Mouse (Mus musculus): ENCODE results near the gene Prdx2. TPM values are rescaled to one million over a fixed set of nuclear protein-coding genes. Genes with fewer than 3 reads are reported as not detected.

Gene Prdx2
- polyA plus RNA-seq, 1 experiment, result 351 TPM

GRCm38 (mm10) chr8:84976763-84977434, 7.5 kb downstream of the Prdx2 start:
- Histone ChIP-seq H3K4me3 (replicated peaks; ENCODE audit: insufficient read depth, low read depth, low read length) (peak overlapping the region; percentile 54), H3K27me3 (ENCODE audit: control insufficient read depth, insufficient read depth, low read length) (no peaks in the 10 kb centered on the region), H3K27ac (ENCODE audit: insufficient read depth, low read length) (peak overlapping the region; percentile 24; the same call in 1 of the 2 replicates), H3K4me1 (ENCODE audit: control insufficient read depth, insufficient read depth, low read length) (peaks cover 3% of the 10 kb centered on the region)
- under 1% methylated on average over 25 of the region's 25 CpGs for WGBS
- TF ChIP-seq CTCF (IDR thresholded peaks at IDR 0.05; ENCODE audit: borderline replicate concordance, insufficient read depth, low read depth, low read length), result no peak
- 0 out of 2 replicates have a peak, but pooled peaks have one; percentile 58 for TF ChIP-seq POLR2A (IDR thresholded peaks at IDR 0.05; ENCODE audit: borderline replicate concordance, insufficient read depth, low read length)
- DNase-seq, result no peak

- under 1% methylated on average over 70 of the region's 70 CpGs for WGBS
- Histone ChIP-seq H3K27me3 (ENCODE audit: control insufficient read depth, insufficient read depth, low read length) (no peaks in the 10 kb centered on the region), H3K4me1 (ENCODE audit: control insufficient read depth, insufficient read depth, low read length) (peaks cover 3% of the 10 kb centered on the region), H3K27ac (ENCODE audit: insufficient read depth, low read length) (peak overlapping the region; percentile 82), H3K4me3 (replicated peaks; ENCODE audit: insufficient read depth, low read depth, low read length) (peak overlapping the region; percentile 54)
- no peak for TF ChIP-seq CTCF (IDR thresholded peaks at IDR 0.05; ENCODE audit: borderline replicate concordance, insufficient read depth, low read depth, low read length)
- TF ChIP-seq POLR2A (IDR thresholded peaks at IDR 0.05; ENCODE audit: borderline replicate concordance, insufficient read depth, low read length), result no peak
- DNase-seq, result peak; percentile 59 to 63
Observed at GRCm38 (mm10) chr8:84977435-84978247, 8.3 kb downstream of the Prdx2 start.

GRCm38 (mm10) chr8:84978248-84978940, 9.0 kb downstream of the Prdx2 start, which contains the start of gene Junb:
Gene Junb, minus strand, starts transcription at chr8:84978718.
- Histone ChIP-seq H3K4me1 (ENCODE audit: control insufficient read depth, insufficient read depth, low read length) (peaks cover 3% of the 10 kb centered on the region), H3K27me3 (ENCODE audit: control insufficient read depth, insufficient read depth, low read length) (no peaks in the 10 kb centered on the region), H3K27ac (ENCODE audit: insufficient read depth, low read length) (peak within 1 kb of the TSS; percentile 82), H3K4me3 (replicated peaks; ENCODE audit: insufficient read depth, low read depth, low read length) (peak within 1 kb of the TSS; percentile 54)
- peak; percentile 91 to 94 for DNase-seq
- TF ChIP-seq CTCF (IDR thresholded peaks at IDR 0.05; ENCODE audit: borderline replicate concordance, insufficient read depth, low read depth, low read length) (no peak), POLR2A (IDR thresholded peaks at IDR 0.05; ENCODE audit: borderline replicate concordance, insufficient read depth, low read length) (peak; percentile 99)
- WGBS, result under 1% methylated on average over 63 of the region's 63 CpGs

DNA sequence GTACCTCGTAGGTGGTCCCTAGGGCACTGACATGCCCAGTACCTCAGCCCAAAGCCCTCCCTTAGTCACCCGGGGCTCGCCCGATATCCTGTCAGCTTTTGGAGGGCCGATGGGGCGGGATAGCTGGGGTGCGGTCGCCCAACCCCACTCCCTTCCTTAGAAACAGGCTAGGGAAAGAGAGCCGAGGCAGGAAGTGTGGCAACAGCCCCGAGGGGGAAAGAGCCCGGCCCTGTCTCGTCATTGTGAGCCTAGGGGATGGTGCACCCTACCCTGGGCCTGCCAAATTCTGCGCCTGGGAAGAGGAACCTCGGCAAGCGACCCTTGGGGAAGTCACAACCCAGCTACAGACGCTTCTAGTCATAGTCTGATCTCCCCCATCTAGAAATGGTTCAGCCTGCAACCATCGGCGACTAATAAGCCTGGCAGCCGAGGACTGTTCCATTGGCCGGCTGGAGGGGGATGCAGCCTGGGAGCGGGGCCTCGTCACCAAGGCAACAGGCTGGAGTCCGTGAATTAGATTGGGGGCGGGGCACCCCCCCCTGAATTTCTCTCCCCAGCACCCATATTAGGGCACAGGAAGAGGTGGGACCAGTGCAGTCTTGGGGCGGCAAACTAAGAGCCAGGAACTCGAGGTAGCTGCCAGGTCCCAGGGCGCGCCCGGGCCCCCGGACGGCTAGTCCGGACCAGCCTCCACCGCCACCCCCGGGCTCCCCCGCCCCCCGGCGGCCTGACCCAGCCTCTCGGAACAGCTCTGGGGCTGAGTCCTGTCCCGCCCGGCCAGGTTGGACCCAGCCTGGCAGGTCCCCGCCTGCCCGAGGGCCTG, 10.4 kb downstream of the Prdx2 start:
- WGBS, result 4% methylated on average over 42 of the region's 42 CpGs
- Histone ChIP-seq H3K27me3 (ENCODE audit: control insufficient read depth, insufficient read depth, low read length) (no peaks in the 10 kb centered on the region), H3K4me1 (ENCODE audit: control insufficient read depth, insufficient read depth, low read length) (peaks cover 3% of the 10 kb centered on the region; the same call in 1 of the 2 replicates), H3K4me3 (replicated peaks; ENCODE audit: insufficient read depth, low read depth, low read length) (peak overlapping the region; percentile 55), H3K27ac (ENCODE audit: insufficient read depth, low read length) (peak overlapping the region; percentile 4; the same call in 1 of the 2 replicates)
- DNase-seq, result peak; percentile 90 to 91
- TF ChIP-seq CTCF (IDR thresholded peaks at IDR 0.05; ENCODE audit: borderline replicate concordance, insufficient read depth, low read depth, low read length) (no peak), POLR2A (IDR thresholded peaks at IDR 0.05; ENCODE audit: borderline replicate concordance, insufficient read depth, low read length) (no peak)

DNA sequence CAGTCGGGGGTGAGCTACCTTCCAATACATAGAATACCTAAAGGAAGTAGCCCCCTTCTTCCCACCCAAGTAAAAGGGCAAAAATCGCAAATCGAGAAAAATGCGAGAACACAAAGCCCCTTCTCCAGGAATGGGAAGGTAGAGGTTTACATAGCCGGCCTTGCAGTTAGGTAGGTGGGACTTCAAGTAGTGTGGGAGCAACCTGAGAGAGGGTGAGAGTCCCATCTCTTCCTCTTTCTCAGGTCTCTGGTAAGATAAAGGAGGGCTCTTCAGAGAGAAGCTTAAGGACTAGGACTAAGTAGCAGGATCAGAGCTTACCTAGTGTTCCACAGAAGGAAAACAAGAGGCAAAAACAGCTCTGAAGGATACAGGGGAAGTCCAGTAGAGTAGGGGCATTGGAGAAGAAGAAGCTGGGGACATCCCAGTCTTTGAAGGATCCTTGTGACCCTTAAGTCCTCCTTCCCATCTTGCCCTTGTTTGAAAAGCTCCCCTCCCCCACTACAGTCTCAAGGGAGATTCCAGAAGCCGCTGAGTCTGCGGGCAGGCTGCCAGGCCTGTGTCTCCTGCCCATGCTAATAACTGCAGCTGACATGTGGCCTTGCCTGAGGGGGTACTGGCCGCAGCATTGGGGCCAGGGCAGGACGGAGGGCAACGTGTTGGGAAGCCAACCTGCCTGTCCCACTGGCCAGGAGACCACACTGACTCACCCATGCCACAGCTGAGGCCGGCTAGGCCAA, 11.4 kb downstream of the Prdx2 start:
- H3K4me1 ChIP-seq (ENCODE audit: control insufficient read depth, insufficient read depth, low read length), result peaks cover 3% of the 10 kb centered on the region; the same call in 1 of the 2 replicates
- no peak for TF ChIP-seq CTCF (IDR thresholded peaks at IDR 0.05; ENCODE audit: borderline replicate concordance, insufficient read depth, low read depth, low read length)
- no peak for TF ChIP-seq POLR2A (IDR thresholded peaks at IDR 0.05; ENCODE audit: borderline replicate concordance, insufficient read depth, low read length)

GRCm38 (mm10) chr8:84981644-84982498, 12.5 kb downstream of the Prdx2 start:
- peak in 1 of 2 experiments; percentile 14 for DNase-seq
- no peak overlapping the region for H3K27ac ChIP-seq (ENCODE audit: insufficient read depth, low read length)
- H3K4me1 ChIP-seq (ENCODE audit: control insufficient read depth, insufficient read depth, low read length), result peaks cover 5% of the 10 kb centered on the region
- H3K27me3 ChIP-seq (ENCODE audit: control insufficient read depth, insufficient read depth, low read length), result no peaks in the 10 kb centered on the region
- WGBS, result 61% methylated on average over 15 of the region's 15 CpGs
- H3K4me3 ChIP-seq (replicated peaks; ENCODE audit: insufficient read depth, low read depth, low read length), result no peak overlapping the region
- no peak for TF ChIP-seq POLR2A (IDR thresholded peaks at IDR 0.05; ENCODE audit: borderline replicate concordance, insufficient read depth, low read length)

More for the DNA sequence above, 11.4 kb downstream of the Prdx2 start:
- H3K27ac ChIP-seq (ENCODE audit: insufficient read depth, low read length), result no peak overlapping the region
- peak; percentile 57 to 64 for DNase-seq
- no peak overlapping the region for H3K4me3 ChIP-seq (replicated peaks; ENCODE audit: insufficient read depth, low read depth, low read length)
- no peaks in the 10 kb centered on the region for H3K27me3 ChIP-seq (ENCODE audit: control insufficient read depth, insufficient read depth, low read length)
- WGBS, result 32% methylated on average over 11 of the region's 11 CpGs
